Mouse (Mus musculus): ENCODE measurements around the gene Cfap97.
"Not testable (repeated sequence)": the region's sequence is repeated elsewhere in the genome, so short reads cannot be mapped to it uniquely, and the experiment has no call there.

The Cfap97 gene

DNA sequence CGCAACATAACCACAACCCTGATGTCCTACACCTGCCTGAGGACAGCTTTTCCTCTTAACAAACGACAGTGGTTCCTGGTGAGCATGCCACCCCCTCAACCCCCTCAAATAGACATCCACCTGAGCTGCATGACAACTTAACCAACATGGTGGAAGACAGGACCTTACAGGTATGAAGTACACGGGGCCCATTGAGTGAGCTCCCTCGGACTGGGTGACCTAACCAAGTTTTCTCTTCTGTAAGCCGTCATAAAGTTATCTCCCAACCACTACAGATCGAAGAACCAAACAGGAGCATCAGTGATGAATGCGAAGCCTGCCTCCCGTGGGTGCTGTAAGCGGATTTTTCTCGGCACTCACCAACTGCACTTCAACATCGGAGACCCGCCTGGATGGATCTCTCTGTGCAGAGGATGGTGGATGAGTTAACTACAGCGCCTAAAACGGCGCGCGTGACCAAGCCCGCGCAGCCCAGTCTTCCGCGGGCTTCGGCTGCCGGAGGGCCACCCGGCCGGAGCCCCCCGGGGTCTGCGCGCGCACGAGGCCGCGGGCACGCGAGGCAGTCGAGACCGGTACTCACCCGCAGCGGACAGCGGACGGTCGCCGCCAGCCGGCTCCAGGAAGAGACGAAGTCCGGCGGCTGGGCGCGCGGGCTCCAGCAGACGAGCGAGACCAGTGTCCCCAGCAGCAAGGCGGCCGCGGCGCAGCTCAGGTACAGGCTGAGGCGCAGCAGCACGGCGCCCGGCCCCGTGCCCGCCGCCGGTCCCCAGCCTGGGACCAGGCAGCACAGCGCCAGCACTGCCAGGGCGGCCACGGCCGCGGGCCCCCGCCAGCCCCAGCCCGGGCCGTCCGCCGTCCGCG lies at the start of gene Cfap97:
Cfap97 (plus strand) TSS at position 570 of the 861 bp plus-strand sequence.
- in situ Hi-C loops (cut with MboI, MseI) = loop anchor here in 1 of 2 experiments (10.0 kb wide), 1 partner anchor 177 kb away; the partner anchor contains the start of genes 1700029J07Rik and Ufsp2

DNA sequence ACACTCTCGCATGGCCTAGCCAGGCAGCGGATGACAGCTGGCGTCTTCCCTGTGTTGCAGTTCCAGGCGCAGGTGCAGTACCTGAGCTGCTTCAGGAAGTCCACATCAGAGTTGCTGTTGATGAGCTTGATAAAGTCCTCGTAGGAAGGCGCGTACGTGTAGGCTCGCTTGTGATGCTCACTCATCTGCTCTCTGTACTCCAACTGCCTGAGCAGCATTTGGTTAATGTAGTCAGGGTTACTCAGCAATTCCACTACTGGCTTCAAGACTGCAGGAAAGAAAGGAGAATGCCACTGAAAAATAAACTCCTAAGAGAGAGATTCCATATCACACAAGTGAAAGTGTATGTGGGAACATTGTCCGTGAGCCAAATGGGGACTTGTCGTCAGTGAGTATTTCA lies 48.1 kb upstream of the Cfap97 start:
- in situ Hi-C loops (cut with MboI, MseI) = no loop called here

DNA sequence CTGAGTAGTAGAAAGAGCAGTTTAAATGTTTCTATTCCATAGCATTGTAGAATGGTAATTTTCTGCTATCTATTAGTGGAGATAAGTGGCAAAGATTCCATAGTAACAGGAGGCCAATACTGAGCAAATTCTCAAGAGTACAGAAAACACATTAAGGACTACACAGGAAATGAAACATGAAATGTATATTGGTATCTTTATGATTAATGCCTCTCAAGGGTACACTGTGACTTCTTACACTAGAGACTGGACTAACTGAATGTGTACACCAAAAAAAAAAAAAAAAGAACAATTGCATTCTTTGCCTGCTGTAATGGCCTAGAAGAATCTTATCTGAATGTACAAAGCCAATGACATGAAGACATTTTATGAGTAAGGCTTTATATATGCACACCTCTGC lies 43.9 kb upstream of the Cfap97 start:
- in situ Hi-C loops (cut with MboI, MseI) = no loop called here

DNA sequence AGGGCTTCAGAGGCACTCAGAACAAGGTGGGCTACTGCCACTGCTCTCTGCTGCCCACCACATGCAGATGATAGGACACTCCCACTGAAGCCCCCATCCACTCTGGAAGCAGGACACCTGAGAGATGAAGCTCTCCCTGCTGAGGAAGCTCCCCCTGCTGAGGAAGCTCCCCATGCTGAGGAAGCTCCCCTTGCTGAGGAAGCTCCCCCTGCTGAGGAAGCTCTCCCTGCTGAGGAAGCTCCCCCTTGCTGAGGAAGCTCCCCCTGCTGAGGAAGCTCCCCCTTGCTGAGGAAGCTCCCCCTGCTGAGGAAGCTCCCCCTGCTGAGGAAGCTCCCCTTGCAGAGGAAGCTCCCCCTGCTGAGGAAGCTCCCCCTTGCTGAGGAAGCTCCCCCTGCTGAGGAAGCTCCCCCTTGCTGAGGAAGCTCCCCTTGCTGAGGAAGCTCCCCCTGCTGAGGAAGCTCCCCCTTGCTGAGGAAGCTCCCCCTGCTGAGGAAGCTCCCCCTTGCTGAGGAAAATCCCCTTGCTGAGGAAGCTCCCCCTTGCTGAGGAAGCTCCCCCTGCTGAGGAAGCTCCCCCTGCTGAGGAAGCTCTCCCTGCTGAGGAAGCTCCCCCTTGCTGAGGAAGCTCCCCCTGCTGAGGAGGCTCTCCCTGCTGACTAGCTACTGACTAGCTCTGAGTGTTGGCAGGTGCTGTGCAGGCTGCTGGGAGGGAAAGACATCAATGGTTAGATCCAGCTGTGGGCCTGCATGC lies 38.0 kb upstream of the Cfap97 start:
- in situ Hi-C loops (cut with MboI, MseI) = not testable (repeated sequence)

DNA sequence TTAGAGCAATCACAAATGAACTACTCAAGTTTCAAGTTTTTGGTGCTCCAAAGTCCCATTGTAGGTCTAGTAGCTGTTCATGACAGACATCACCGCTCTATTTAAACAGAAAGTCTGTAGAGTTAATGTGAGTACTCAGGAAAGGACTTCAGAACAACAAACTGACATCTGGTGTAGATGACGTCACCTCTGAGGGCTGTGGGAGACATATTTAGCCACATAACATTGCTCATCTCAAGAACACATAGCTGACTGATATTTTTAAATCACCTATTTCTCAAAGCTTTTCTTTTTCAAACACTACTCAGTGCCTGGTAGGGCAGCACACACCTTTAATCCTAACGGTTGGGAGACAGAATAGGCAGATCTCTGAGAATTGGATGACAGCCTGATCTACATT lies 34.4 kb upstream of the Cfap97 start:
- in situ Hi-C loops (cut with MboI, MseI) = no loop called here

DNA sequence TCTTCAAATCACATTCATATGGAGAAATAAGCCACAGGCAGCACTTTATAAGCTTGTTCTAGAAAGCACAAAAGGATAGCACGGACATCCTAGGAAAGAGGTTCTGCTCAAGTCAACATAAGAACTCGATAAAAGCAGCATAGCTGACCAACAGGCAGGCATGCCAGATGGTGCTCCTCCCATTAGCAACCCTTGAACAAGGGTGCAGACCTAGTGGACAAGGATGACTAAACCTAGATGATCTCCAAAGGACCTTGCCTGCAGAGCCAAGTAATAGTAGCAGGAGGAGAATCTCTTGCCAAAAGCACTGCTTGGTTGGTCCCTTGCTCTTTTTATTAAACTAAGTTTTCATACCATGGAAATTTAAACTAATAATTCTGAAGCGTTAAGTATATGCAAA lies 32.4 kb upstream of the Cfap97 start:
- in situ Hi-C loops (cut with MboI, MseI) = no loop called here

DNA sequence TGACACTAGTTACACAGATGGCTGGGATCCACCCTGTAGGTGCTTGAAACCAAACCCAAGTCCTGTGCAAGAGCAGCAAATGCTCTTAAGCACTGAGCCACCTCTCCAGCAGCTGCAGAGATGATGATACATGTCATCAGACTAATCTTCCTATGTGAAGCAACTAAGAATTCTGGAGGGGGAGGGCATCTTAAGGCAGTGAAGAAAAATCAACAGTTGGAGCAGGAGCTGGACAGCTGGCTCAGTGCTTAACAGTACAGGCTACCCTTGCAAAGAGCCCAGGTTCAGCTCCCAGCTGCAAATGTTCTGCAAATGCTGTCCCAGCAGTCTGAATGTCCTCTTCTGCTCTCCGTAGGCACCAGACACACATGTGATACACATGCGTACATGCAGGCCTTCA lies 29.1 kb upstream of the Cfap97 start:
- in situ Hi-C loops (cut with MboI, MseI) = no loop called here

DNA sequence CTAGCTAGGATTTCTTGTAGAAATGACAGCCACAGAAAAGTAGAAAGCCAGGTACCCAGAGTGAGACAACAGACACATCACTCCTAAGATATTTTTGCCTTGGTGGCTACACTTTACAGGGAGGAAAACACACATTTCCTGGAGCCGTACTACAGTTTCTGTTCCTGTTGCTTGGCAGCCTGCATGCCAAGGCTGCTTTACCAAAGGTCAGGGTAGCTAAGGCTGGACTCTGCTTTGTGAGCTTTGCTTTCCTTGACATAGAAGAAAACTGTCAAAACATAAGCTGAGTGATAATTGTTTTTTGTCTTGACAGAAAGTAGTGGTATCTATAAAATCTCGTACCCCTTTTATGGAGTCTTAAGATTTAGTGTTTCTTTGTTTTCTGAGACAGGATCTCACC lies 21.1 kb upstream of the Cfap97 start:
- in situ Hi-C loops (cut with MboI, MseI) = loop anchor here in 1 of 2 experiments (10.0 kb wide), 1 partner anchor 136 kb away; the partner anchor contains the start of gene Lrp2bp

DNA sequence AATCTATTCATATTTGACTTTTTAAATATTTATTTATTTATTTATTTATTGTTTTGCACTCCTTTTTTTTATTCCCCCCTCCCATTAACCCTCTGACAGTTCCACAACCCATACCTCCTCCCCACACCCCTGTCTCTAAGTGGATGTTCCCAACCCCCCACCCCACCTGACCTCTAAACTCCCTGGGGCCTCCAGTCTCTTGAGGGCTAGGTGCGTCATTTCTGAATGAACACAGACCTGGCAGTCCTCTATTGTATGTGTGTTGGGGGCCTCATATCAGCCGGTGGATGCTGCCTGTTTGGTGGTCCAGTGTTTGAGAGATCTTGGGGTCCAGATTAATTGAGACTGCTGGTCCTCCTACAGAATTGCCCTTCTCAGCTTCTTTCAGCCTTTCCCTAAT lies 16.0 kb upstream of the Cfap97 start:
- in situ Hi-C loops (cut with MboI, MseI) = loop anchor here in 1 of 2 experiments (10.0 kb wide), 1 partner anchor 141 kb away; the partner anchor contains the start of gene Lrp2bp

DNA sequence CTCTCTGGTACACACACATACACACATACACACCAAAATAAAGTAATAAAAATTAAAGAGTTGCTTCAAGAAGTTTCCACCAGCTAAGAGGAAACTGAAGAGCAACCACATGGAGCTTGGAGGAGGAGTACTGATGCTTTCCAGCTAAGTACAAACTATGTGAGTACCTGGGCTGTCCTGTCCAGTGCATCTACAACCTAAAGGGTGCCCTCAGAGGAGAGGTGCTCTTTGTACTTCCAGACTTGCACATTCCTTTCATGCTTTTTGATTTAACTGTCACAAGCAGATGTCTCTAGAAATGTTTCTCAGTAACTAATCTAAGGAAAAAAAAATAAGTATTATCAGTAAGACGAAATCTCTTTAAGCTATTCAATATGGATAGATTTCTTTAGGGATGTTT lies 14.2 kb upstream of the Cfap97 start:
- in situ Hi-C loops (cut with MboI, MseI) = loop anchor here in 1 of 2 experiments (10.0 kb wide), 1 partner anchor 143 kb away; the partner anchor contains the start of gene Lrp2bp

DNA sequence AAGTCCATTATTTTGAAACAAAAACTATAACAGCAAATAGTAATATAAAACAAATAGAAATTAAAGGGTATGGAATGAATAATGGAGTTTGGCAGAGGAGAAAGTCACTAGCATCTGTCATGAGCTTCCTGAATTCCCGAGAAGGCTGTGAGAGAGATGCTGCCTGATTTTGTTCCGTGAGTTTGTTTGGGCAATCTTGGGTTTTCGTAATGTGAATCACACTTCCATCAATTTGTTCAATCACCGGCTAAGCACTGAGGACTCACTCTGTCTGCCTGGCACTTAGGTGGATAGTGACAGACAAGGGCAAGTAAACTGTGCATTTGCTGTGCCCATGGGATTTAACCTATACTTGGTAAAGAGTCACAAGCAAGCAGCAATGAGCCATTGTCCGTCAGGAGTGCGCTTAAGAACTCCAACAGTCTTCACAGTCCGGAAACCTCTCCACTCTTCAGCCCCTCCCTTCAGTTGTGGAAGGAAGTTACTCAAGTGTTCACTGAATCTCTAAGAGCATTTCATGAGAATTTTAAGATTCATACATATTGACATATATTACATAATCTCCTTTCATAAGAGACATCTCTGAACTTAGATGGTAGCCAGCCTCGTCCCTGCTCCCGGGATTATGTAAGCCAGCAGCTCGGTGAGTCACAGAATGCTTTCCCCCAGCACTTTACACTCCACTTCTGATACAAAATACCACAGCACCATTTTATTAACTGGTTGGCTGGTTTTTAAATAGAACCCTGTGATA lies 13.6 kb upstream of the Cfap97 start:
- in situ Hi-C loops (cut with MboI, MseI) = loop anchor here in 1 of 2 experiments (10.0 kb wide), 1 partner anchor 143 kb away; the partner anchor contains the start of gene Lrp2bp

DNA sequence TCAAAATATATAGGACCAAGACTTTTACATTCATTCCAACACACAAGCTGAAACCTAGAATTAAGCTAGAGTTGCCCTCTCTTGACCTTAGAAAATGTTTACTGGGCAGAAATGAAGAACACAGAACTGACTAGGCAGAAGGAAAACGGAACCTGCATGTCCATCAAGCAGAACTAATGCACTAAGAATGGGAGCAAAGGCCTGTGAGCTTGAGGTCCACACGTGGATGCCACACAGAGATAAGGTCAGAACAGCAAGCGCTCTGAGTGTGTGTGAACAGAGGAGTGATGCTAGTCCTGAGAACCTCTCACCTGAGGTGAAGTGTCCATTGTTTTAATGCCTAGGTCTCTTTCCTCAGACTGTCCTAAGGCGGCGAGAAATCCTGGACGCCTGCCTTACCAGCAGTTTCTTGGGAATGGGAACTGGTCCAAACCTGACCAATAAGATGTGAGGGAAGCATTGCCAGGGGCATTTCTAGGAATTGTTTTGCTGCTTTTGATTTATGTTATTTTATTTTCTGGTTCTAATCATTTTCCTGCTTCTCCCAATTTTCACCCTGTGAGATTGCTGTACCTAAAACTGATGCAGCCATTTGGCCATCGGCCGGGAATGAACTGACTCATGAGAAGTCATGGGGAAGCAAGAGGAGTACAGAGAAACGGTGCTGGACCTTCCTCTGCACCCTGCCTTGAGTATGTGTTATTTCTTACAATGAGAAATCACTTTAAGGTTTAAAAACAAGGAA lies 11.0 kb upstream of the Cfap97 start:
- in situ Hi-C loops (cut with MboI, MseI) = no loop called here

DNA sequence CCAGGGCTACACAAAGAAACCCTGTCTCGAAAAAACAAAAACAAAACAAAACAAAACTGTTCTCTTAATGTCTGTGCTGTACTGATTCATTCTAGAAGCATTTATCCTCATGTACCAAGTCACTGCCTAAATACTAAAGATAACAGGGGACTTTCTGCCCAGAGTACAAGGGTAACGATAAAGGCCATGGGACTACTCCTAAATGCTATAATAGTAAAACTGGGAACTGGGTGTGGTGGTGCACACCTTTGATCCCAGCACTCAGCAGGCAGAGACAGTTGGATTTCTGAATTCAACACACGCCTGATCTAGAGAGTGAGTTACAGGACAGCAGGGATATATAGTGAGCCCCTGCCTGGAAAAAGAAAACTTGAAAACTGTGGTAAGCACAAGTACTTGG lies 9.9 kb upstream of the Cfap97 start:
- in situ Hi-C loops (cut with MboI, MseI) = no loop called here

DNA sequence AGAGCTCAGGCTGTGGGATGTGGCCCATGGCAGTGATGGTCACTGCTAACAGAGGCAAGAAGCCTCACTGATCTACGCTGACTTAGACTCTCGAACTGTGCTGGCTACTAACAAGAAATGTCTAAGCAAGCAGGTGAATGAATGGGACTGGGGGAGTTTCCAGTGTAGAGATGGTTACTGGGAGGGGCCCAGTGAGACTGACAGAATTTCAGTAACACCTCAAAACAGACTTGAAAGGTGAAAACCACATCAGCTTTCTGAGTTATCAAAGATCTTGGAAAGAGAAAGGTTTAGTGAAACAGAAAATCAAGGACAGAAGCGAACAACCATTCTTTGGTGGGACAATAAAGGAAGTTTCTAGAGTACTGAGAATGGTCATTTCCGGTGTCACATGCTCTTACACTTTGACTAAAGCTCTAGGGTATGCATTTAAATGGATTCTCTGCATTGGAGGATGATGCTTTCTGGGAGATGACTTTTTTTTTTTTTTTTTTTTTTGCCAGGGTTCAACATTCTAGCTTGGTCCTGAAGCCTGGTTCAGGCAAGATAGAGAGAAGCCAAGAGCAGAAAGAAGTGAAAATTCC lies 9.0 kb upstream of the Cfap97 start:
- in situ Hi-C loops (cut with MboI, MseI) = no loop called here

DNA sequence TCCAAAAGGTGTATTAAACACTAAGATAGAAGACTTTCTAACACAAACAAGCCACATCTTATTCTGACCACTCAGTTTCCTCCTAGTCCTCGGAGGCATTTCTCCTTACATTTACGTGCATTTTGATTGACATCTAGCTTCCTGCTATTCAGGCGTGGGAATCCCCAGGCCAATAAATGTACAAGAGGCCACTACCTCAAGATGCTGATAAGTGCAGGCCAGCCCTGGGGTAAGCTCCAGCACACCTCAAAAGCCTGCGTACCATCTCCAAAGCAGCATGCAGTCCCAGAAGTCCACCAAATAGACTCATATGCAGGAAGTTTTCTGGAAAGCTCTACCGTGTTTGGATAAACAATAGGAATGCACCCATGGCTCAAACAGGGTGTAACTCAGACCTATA lies 8.1 kb upstream of the Cfap97 start:
- in situ Hi-C loops (cut with MboI, MseI) = no loop called here

DNA sequence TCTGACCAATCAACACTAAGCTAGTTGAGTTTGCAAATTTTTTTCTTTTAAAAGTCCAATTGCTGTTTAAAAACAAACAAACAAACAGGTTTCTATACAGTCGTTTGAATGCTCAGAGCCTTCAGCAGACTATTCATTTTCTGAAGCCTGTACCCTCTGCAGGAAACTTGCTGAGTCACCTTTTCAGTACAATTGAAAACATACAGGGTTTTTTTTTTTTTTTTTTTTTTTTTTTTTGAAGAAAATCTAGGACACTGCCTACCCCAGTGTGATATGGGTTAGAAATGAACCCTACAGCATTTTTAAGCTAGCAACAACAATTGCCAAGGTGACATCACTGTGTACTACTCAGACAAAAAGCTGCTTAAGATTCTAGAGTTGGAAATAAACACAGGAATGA lies 7.6 kb upstream of the Cfap97 start:
- in situ Hi-C loops (cut with MboI, MseI) = no loop called here

DNA sequence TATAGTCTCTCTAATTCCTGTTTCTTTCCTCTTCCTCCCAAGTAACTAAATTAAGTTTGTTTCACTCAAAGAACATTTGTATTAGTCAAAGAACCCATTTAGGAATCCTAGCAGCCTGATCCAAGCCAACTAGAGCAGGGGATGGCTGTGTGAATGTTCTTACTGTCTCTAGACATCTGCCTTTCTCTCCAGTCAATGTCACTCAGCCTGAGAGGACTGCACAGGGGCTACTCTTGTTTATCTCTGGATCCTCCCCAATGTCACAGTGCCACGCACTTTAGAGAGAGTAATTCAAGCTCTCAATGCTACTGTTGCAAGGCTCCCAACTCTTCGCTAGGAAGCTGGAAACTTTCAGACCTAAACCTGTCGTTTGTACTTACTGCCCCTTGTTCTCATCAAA lies 5.4 kb upstream of the Cfap97 start:
- in situ Hi-C loops (cut with MboI, MseI) = no loop called here

DNA sequence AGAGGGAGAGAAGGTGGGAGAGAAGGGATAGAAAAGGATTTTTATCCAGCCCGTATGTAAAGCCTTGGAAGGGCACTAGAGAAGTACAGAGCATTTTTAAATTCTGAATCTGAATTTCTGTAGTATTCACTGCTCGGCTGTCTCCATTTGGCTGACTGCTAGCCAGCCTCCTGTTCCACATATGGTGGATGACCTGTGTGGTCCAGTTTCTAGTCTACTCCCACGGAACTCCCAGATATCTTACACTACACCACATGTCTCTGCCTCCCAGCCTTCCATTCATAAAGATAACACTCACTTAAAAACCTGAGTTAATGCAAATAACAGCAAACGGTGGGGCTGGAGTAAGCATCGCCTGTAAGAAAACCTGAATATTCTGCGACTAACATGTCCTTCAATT lies 2.3 kb upstream of the Cfap97 start:
- in situ Hi-C loops (cut with MboI, MseI) = no loop called here

DNA sequence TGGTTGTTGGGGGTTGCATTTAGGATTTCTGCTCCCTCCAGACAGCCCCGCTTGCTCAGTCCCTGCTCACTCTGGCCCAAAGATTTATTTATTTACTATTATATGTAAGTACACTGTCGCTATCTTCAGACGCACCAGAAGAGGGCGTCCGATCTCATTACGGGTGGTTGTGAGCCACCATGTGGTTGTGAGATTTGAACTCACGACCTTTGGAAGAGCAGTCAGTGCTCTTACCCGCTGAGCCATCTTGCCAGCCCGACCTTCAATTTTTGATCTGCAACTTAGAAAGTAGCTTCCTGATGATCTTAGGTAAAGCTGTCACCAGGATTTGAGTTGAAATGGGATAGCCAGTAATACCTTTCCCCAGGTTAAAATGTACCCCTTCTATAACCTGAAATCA lies 1.8 kb upstream of the Cfap97 start:
- in situ Hi-C loops (cut with MboI, MseI) = loop anchor here in 1 of 2 experiments (10.0 kb wide), 1 partner anchor 175 kb away; the partner anchor contains the start of genes 1700029J07Rik and Ufsp2
